Mouse (Mus musculus) spleen, adult 18-20 months (tissue): ENCODE measurements around the gene Ntn3.

Experiments used
- DNase-seq, 2 experiments: peaks; one replicate each; pipeline ENCODE4 v3.0.0; 2022; ENCODE audit warnings: mixed read lengths in 2 of 2

Gene Ntn3

DNA sequence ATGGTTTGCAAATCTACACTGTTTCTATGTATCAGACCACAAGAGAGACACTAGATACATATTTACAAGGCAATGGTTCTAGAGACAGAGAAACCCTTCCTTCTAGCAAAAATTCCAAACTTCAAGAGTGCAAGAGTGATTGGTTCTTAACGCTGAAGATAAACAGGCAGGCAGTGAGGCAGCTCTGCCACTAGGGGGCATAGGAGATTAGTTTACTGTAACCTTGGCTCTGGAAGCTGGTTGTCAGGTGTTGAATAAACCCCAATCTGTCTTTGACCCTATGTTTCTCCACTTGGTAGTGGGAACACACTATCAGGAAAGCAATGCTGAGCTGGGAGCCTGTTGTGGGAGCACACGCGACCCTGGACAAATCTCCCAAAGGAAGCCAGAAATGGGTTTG lies 35.9 kb downstream of the Ntn3 start:
- peak in 1 of 2 experiments; percentile 62 for DNase-seq

DNA sequence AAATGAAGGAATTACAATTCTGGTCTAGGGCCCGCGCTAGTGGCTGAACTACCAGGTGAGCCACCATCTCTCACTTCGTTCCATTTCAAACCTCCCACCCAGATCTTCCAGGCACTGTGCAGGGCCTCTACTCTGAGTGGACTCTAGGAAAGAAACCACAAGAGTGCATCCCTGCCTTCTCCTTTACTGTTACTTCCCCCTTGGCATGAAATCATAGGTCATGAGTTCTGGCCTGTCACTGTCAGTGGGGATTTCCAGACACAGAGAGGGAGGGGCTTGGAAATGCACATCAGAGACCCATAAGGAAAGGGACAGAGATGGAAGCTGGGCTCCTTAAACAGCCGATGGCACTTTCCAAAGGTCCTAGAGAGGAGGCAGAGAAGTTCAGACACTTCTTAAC lies 37.6 kb downstream of the Ntn3 start:
- no peak for DNase-seq

DNA sequence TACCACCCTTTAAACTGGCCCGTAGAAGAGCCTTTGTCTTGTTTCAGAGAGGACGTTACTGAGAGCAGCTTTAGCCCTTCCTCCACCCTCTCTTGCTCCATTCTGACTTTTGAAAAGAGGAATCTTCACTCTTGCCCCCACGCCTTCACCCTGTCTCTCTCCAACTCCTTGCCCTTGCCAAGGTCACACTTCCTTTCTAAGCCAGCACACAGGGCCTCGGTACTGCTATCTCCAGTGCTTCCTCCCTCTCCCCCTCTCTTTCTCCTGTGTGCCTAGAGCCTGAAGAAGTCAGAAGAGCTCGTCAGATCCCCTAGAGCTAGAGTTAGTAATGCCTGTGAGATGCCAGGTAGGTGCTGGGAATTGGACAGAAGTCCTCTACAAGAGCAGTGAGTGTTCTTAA lies 38.6 kb downstream of the Ntn3 start:
- no peak for DNase-seq

DNA sequence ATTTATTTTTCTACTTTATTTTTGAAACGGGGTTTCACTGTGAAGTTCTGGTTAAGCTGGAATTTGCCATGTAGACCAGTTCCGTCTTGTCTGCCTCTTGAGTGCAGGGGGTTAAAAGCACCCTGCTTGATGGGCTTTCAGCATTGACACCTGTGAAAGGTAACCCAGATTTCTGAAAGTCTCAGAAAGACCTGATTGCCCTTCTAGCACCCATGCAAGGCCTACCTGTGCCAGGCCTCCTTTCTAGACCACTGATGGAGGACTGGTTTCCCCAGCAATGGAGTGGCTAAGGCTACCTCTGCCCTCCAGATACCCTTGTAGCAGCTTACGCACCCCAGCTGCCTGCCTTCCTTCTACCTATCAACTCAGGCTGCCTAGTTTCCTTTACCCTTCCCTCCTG lies 39.2 kb downstream of the Ntn3 start:
- no peak for DNase-seq

DNA sequence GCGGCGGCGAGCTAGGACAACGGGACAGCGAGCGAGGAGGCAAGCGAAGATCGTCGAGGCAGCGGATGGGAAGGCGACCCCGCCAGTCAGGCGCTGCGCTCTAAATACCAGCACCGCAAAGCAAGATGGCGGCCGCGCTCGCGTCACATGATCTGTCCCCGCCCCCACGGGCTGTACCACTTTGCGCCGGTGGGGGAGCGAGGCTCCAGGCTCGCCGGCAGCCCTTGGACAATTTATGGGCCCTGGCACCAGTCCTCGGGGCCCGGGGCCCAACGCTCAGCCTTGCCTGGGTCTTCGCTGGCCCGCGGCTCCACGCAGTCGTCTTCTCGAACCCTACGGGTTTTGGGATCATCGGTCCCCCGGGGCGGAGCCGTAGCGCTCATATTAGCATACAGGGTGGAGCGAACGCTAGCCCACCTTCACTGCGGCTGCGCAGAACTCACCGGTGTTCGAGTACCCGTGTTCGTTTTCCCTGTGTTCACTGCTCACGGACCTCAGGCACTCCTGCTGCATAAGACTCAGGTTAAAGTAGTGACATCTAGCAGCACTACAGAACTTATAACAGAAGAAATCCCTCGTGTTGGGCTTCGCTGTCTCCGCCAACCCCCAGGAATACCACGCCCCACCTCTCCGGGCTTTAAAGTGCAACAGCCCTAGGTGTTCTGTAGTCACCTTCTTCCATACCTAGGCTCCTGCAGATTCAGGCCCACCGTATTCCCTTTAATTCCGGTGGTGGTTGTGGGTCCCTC lies 39.8 kb downstream of the Ntn3 start, which contains the start of gene Atp6v0c:
TSS of gene Atp6v0c (minus strand) at position 386 of the 749 bp plus-strand sequence.
- peak; percentile 90 to 93 for DNase-seq

DNA sequence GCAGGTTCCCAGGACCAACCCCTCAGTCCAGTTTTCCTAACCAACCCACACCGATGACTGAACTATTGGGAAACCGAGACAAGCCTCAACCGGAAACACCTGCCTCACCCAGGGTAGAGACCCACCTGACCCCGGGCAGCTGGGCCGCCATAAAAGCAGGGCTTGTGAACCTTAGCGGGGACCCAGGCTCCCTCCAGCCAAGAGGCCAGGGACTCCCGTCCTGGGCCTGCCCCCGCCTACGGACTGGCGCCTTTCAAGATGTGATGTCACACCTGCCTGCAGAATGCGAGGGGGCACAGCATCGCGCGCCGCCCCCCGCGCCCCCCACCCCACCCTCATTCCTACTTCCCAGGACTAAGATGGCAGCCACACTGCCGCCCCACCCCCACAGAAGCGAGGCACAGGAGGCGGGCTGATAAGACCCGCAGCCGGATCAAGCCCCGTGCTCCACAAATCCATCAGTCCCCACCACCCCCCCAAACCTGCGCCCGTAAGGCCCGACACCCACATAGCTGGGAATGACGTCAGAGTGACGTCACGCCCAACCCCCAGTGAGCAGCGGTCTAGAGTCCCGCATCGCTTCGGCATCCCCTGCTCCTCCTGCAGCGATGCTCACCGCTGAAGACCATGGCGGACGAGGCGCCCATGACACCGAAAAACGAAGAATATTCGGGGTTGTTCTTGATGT lies 40.6 kb downstream of the Ntn3 start:
- DNase-seq: peak; percentile 57 to 62

DNA sequence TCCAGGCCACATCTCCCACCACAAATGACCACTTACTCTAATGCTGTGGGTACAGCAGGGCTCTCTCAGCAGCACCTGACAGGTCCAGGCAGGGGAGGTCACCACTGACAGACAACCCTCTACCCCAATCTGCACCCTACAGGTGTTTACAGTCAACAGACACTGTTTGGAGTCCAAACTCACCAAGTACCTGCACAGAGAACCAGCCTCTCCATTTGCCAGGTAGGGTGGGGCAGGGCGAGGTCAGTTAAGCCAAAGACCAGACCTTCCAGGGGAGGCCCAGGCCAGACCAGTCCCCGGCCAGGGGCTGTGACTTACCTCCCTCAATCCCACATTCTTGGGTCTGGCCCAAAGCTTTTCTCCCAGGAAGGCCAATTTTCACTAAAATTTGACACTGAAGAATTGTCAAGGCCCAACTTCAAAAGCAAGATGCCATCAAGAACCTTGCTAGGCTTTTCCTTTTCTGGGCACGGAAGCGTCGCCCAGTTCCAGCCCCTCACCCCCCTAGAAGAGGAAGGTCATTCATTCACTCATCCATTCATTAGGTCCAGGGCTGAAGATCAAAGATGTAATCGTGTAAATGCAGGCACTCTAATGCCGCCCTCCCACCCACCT lies 41.3 kb downstream of the Ntn3 start:
- no peak for DNase-seq

DNA sequence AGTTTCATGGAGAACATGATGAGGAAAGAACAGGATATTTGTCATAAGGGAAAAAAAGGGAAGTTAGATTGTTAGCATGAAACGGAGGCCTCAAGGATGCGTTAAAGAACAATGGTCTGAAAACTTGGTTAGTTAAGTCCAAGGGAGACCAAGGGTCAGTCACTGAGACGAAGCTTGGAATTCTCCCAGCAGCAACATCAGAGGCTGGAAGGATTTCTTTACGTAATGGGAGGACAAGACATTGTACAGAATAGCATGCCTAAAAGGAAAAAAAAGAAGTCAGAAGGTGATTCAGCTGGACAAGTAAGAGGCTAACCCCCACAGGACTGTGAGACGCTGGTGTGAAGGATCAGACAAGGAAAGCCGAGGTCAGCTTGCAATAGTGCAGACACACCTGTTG lies 42.2 kb downstream of the Ntn3 start:
- DNase-seq: no peak

DNA sequence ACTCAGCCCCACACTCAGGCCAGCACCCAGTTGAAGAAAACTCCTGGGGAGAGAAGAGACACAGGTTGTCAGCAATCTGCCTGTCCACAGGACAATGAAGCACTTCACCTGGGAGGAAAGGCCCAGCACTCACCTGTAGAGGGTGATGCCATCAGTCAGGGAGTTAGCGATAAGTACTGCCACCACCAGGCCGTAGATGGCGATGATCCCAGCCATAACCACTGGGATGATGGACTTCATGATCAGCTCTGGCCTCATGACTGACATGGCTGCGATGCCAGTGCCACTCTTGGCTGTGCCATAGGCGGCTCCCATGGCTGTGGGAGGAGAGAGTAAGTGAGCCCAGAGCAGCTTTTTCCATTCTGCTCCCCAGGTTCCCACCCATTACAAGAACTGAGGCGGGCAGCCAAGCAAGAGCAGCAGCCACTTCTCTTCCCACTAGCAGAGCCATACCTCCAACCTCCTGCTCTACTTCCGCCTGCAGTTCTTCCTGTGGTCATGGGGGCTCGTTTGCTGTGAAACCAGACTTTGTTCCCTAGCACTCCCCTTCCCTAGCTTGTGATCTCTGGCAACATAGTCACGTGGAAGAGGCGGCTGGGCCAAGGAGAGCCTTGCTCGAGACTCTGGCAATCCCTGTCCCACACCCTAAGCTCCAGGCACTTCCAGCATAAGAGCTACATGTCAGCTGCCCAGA lies 44.6 kb downstream of the Ntn3 start:
- DNase-seq: no peak

DNA sequence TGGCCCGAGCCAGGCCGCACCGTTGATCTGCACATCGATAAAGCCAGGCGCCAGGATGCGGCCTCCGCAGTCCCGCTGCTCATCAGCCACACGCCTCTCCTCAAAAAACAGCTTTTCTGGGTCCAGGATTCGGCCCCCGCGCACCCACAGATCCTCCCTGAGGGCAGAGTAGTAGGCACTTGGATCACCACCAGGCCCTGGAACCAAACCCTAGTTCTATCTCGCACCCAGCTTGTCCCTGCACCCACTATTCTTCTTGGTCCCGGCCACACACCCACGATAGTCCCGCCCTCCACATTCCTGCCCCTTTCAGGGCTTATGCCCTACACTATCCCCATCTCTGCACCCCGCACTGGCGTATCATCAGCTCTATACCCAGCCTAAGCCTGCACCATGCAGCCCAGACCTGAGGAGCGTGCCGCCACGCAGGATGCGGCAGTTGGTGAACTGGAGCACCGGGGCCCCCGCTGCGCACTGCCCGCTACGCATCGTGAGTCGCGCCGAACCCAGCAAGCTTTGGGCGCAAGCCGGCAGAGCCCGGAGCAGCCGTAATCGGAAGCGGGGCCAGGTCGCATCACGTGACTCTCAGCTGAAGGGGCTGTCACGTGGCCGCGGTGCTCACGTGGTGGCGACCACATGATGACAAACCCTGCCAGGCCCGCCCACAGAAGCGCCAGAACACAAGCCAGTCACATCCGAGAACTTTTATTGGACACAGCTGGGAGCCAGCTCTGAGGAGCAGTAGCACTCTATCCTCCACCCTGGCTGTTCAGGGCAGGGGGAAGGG lies 46.0 kb downstream of the Ntn3 start, which contains the start of gene Amdhd2:
TSS of gene Amdhd2 (minus strand) at position 591 of the 787 bp plus-strand sequence.
- DNase-seq: peak; percentile 87 to 91

DNA sequence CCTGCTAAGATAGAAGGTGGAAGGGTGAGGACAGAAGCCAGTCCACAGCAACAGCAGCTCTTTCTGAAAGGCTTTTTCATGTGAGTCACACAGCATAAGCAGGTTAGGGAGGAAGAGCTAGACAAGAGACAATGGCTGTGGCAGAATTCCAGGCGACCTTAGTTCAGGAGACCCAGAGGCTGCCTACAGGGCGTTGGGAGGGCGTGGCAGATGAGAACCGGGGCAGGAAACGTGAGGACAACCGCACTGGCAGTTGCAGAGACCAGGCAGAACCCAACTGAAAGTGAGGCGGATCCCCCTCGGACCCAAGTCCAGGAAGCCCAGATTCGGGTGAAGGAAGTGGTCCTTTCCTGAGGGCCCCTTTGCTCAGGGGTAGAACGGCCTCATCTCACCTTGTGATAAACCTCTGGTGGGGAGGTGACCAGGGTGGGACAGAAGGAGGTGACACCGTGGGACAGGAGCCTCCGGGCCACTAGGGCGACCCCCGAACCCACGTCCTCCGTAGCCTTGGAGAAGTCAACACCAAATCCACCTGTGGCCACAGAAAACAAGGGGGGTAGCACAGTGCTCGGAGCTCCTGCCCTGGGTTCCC lies 46.7 kb downstream of the Ntn3 start:
- DNase-seq: no peak

DNA sequence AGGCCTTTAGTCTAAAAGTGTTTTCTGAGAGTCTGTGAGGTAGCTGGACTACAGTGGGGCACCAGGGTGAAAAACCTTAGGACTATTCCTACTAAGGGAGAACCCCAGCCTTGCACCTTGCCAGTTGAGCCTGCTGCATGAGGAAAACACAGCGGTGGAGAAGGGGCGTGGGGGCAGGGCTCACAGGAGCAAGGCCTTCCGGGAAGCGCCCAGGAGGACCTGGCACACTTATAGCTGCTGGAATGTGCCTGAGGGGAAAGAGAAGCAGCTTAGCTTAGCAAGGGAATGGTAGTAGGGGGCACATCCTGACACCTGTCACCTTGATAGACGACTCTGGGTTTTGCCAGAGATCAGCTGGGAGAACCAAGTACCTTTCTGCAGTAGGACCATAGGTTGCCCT lies 47.9 kb downstream of the Ntn3 start:
- DNase-seq: no peak

DNA sequence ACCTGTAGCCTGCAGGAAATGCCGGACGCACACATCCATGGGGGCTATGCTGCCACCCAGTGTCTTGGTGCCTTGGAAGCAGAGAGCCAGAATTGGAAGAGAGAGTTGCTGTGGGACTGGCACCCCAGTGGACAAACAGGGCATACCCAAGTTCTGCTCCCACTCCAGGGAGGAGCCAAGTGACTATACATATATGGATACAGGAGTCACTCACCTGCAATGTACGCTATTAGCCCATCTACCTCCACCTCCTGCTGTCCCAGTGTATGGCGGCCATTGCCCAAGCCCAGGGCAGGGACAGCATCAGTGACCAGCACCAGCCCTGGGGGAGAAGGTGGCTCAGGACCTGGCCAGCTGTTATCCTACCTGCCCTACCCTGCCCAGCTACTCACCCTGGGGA lies 51.8 kb downstream of the Ntn3 start:
- no peak for DNase-seq

DNA sequence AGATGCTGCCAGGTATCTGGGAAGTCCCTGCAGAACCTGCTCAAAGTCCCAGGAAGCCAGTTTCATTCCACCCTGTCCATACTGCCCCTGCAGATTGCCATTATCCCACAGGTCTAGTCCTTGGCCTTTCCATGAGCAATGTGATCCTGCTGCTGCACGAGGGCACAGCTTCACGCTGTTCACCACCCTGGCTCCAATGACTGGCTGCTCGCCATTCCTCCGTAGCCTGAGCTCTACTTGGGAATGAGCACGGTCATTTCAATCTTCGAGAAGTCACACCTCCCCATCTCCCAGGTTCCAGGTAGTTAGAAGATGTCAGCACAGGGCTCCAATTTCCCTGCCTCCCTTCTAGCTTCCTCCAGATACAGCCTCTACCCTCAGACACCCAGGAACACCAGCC lies 52.2 kb downstream of the Ntn3 start:
- DNase-seq: no peak

DNA sequence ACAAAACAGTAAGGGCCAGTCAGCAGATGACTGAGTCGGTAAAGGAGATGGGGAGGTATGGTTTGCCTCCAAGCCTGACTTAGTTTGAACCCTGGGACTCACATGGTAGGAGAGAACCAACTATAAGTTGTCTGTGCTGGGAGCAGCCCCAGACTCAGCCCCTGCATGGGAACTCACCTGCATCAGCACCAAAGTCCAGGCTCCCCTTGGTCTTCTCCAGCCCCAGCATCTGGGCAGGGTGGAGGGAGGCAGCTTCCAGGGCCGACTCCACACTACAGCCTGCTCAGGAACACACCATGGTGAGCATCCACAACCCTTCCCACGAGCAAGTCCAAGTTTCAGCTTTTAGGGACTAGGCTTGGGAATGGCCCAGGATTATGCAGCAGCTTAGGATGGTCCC lies 52.9 kb downstream of the Ntn3 start:
- DNase-seq: no peak

DNA sequence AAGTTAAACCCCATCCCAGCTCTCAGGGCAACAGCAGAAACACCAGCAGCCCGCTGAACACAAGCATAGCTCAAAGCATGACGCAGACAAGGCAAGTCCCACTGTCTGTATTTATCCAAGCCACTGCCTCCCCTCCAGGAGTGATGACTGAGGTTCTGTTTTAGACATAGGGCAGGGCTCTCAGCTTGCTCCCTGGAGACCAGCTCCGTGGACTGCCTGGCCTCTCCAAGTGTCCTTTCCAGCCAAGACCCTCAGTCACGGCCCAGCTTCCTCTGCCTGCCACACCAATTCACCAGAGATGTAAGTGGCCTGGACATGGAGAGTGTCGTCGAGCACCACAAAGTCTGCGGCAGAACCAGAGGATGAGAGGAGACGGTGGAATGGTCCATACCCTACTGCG lies 53.6 kb downstream of the Ntn3 start:
- no peak for DNase-seq

DNA sequence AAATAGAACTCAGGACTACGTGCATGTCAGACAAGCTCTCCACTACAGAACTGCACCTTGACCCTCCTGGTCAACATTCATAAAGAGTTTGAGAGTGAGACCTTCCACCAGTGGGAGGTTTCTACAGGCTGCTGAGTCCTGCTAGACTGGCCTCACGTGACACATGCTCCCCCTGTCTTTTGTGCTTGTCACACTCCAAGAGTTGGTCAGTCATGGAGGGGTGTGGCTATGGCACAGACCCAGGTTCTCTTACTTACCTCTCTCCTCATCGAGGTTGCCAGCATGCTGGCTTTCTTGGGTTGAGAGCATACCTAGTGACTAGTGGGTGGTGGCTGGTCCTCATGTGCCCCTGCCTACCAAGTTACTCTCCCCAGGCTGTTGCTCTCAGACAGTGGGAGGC lies 54.9 kb downstream of the Ntn3 start:
- DNase-seq: no peak
